Mouse (Mus musculus) testis, postnatal 10 days (tissue): ENCODE data around the gene Map1b.

Experiments
- DNase-seq: peaks from one replicate; pipeline ENCODE4 v3.0.0; 2021; ENCODE audit warnings: low spot score

Gene Map1b

DNA sequence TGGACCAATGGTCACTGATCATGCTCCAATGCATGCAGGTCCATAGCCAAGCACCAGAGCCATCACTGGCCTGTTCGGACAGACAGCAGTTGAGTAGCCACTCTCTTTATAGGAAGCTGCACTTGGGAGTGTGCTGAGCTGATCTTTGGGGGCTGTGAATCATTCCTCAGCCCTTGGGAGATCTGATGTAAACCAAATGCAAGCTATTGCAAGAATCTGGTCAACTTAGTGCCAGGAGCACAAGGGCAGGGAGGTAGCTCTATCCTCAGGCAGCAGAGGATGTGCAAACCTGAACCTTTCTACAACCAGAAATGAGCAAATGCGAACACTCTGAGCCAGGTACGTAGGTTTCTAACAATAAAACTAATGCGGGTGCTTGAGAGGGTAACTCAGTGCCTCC, 26.3 kb downstream of the Map1b start:
- DNase-seq, result no peak

GRCm38 (mm10) chr13:99489175-99489574, 27.2 kb downstream of the Map1b start:
- no peak for DNase-seq

DNA sequence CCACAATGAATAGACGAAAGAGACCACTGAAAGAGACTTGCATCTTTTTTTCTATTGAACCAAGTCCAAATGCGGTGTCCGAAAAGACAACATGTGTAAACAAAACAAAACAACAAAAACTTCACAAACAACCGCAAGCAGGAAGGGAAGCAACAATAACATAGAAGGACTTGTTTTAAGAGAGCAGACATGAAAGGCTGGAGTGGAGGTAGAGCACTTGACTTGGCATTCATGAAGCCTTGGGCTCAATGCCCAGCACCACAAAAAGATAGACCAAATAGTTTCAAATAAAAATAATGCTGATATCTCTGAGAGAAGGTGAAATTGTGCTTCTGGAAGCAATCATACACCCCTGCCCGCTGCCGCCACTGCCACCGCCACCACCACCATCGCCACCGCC, 30.5 kb downstream of the Map1b start:
- DNase-seq, result peak; percentile 49

- peak; percentile 51 for DNase-seq
Observed at GRCm38 (mm10) chr13:99485331-99485733, 31.0 kb downstream of the Map1b start.

- peak; percentile 67 for DNase-seq
Observed at GRCm38 (mm10) chr13:99484905-99485304, 31.4 kb downstream of the Map1b start.

DNA sequence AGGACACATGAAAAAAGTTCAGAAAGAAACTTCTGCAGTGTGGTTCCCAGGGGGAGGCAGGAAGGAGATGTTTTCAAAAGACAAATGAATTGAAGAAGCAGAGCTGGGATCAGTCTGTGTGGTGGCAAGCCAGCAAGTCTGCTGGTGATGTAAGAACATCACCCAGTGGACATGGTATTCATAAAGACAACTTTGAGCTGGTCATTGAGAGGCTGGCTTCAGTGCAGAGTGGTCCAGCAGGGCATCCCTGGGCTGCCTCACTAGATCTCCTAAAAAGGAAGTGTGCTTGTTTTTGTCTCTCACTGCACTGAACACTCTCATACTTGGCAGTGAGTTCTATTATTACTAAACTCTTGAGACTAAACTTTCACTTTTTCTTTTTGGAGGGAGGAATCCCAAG, 32.9 kb downstream of the Map1b start:
- DNase-seq, result no peak

DNA sequence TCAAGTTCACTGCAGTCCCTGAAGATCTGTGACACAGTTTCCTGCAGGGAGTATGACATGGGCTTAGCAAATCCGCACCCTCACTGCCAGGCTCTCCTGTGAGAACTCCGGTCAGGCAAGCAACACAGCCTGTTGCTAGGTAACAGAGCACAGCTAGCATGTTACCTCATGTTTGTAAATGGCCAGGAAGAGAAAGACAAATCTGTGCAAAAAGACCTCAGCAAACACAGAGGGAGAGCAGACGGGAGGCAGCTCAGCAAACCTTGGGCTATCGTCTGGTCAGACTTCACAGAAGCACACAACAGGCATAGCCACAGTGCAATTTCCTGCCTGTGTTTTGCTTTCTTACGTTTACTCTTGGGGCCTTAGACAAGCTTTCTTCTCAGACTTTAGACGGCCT, 40.9 kb downstream of the Map1b start:
- DNase-seq, result no peak

DNA sequence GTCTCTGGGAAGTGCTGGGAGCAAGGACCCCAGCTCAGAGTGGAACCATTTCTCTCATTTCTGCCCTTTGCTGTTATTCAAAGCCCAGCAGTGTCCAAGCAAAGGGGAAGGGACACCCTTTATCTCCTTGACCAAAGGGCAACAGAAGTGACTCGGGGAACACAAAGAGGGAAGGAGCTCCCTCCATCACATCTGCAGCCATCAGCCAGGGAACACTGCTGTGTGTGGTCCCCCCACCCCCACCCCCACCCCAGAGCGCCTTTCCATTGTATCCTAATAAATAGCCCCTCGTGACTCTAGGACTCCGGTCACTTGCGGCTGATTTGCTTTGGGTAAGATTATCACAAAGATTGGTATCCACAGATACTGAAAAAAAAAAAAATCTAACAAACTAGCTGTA, 41.3 kb downstream of the Map1b start:
- DNase-seq, result no peak

DNA sequence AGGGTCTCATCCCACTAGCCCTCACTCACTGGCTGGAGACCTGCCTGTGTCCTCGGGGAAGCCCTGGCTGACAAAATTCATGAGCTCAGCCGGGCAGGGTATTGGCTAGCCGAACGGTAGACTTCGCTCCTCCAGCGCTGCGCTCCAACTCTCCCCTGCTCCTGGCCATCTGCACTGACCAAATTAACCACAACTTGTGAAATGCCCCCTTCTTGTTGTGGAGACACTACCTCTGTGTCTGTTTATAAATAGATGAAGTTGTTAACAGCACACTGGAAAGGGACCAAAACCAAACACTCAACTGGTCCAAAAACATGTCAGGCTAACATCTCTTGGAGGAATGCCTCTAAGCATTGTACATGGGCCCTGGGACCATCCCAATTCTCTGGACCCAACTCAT, 42.2 kb downstream of the Map1b start:
- DNase-seq, result no peak

DNA sequence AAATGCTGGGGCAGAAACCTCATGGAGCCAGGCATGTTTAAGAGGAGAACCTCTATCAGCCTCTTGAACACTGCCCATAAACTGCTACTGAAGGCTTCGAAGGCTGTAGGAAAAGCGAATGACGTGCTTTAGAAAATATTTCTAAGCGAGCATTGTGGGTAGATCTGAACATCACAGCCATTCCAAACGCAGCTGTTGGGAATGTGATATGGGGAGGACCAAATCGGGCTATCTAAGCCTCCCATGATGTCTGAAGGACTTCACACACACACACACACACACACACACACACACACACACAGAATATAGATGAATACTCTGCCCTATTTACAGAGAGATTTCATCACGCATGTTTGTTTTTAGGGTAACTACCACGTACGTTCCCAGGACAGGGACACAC, 44.3 kb downstream of the Map1b start:
- no peak for DNase-seq

GRCm38 (mm10) chr13:99470084-99470483, 46.3 kb downstream of the Map1b start:
- no peak for DNase-seq

- no peak for DNase-seq
Observed at GRCm38 (mm10) chr13:99468267-99468666, 48.1 kb downstream of the Map1b start.

- DNase-seq, result no peak
Observed at GRCm38 (mm10) chr13:99466811-99467315, 49.5 kb downstream of the Map1b start.

DNA sequence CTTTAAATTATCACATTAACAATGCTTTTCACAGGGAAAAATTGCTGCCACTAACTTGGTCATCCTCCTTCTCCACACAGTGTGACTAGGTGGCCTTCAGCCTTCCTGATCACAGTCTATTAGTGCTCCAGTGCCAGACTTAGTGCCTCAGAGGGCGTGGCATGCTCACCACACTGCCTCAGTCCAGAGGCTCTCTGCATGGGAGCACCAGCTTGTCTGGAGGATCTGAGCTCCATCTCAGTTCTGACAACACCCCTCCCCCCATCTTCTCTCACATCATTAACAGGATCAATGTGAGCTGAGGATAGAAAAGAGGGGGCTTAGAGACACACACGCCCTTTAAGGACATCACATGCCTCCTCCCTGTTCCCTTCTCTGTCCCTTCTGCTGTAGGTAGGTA, 50.3 kb downstream of the Map1b start:
- no peak for DNase-seq

GRCm38 (mm10) chr13:99464551-99464950, 51.8 kb downstream of the Map1b start:
- no peak for DNase-seq

DNA sequence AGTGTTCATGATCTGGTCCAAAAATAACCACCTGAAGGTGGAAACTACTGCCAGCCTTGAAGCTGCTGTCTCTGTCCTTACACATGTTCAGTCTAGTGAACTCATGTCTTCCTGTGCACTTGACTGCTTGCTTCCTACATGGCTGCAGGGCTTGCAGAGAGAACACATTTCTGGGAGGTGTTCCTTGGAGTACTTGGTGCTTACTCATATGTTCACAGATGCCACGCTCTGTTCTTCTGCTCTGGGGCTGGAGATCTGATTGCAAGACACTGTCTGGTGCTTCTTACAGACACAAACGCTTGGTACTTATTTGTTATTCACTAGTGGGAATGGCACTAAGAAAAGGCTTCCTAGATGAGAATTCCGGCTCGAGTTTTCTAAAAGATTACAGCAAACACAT, 54.5 kb downstream of the Map1b start:
- DNase-seq, result no peak

DNA sequence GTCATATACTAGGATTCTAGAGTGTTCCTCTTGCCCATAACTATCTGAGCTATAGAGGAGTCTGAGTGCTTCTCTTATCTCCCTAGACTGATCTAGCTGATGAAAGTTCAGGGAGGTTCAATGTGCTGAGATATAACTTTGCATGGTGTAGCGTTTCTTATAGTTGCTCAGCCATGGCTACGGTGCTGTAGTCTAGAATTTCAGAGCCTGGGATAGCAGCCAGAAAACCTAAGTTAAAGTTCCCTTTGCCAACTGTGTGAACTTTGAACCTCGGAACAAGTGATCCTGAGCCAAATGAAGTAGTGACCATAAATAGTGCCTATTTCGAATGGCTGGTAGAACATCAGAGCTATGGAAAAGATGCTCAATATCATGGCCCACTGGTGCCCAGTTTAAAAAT, 56.7 kb downstream of the Map1b start:
- no peak for DNase-seq

DNA sequence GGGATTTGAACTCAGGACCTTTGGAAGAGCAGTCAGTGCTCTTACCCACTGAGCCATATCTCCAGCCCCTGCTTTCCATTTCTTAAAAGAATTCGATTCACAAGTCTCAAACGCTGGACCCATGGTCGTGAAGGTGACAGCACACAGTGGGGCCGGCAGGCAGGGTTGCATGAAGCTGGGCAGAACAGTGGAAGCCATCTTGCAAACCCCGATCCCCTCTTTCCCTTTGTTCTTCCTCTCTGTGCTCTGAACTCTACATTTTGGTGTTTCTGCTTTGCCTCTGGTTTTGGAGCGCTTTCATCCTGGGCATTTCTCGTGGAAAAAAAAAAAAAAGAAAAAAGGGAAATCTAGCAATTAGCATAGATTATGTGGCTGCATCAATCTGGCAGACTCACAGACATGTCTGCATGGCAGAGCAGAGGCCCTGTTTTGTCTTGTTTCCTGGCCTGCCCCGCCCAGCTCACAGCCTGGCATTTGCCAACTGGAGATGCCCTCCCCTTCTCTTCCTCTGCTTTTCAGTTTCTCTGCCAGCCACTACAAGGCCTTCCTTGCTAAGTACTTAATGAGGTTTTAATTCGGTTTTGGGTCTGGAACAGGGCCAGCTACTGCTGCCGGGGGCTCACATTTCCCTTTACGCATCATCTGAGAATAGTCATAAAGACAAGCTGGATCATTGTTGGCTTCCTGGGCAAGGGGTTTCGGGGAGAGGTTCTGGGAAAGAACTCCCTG, 57.5 kb downstream of the Map1b start:
- DNase-seq, result no peak

DNA sequence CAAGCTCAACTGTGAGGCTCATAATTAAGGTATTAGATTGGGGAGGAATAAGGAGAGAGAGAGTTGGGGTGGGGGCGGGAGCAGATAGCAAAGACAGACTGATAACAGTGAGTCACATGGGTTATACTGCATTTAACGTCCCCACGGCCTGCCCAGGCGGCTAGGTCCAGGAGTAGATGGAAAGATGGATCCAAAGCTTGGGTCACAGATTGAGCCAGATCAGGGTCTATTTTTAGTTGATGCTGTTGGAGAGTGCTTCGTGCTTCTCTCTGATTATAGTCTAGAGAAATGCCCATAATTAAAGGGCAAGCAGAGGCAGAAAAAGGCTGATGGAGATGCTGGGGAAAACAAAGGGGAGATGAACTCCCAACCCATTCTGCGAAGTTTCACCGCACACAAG, 61.4 kb downstream of the Map1b start:
- DNase-seq, result no peak

- no peak for DNase-seq
Observed at GRCm38 (mm10) chr13:99452444-99452843, 63.9 kb downstream of the Map1b start.

DNA sequence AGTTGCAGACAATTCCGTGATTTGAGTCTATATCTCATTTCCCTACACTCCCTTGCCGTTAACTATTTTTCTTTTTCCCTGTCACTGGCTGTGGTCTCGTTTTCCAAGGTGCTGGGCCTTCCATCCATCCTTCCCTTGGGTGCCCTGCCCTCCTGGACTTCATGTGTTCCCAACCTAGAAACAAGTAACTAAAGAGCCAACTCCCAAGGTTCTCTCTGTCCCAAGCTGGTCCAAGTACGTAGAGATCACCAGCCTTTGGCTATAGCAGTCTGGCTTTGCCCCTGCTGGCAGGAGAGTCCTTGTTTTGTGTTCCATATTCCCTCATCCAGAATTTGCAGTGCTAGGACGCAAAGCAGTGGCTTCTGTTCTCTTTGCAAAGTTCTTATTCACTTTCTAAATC, 65.1 kb downstream of the Map1b start:
- DNase-seq, result no peak

GRCm38 (mm10) chr13:99450766-99451165, 65.6 kb downstream of the Map1b start:
- DNase-seq, result peak; percentile 56

- DNase-seq, result no peak
Observed at GRCm38 (mm10) chr13:99449547-99449946, 66.8 kb downstream of the Map1b start.

GRCm38 (mm10) chr13:99448278-99448677, 68.1 kb downstream of the Map1b start:
- DNase-seq, result no peak
